ENCODE assay signal across 8 mouse cellular contexts in the genomic region with DNA sequence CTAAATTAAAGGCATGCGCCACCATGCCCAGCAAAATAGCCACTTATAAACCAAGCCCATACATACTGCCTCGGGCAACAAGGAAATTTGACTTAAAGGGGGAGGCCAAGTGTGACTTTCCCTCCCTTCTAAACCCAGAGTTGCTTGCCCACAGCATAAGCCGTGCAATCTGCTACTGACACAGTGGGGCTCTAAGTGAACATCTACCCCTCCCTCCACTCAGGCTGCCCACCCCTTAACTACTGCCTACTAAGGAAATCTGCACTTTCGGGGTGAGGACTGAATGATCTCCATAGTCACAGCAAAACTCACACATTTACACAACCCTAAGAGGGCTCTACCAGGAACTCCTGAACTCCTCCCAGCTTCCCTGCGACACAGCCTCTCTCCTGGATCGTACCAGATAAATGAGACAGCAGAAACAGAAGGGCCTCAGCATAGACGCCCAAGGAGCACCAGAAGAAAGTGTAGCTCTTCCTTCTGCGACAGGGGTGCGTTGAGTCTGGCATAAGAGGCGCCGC. TPM values are rescaled to one million over a fixed set of nuclear protein-coding genes. Genes with fewer than 3 reads are reported as not detected.
DNase-seq lines count a peak whose midpoint lies in the region; ATAC-seq lines count a peak whose summit lies in the region.

No protein-coding gene starts in this region.

- no peaks in the 10 kb centered on the region for H3K9me3 ChIP-seq in heart, embryonic 16.5 days (replicated peaks; ENCODE audit: control insufficient read depth, low read length)
- H3K9me3 ChIP-seq in hindbrain, embryonic 16.5 days (ENCODE audit: control insufficient read depth, low read length), result no peaks in the 10 kb centered on the region
- H3K9me3 ChIP-seq in midbrain, embryonic 13.5 days, result no peaks in the 10 kb centered on the region

- peak overlapping the region; percentile 63 for H3K4me3 ChIP-seq in heart, embryonic 16.5 days (ENCODE audit: low read length)
- H3K4me3 ChIP-seq in hindbrain, embryonic 16.5 days (ENCODE audit: low read length), result peak overlapping the region; percentile 43
- peak overlapping the region; percentile 33 for H3K4me3 ChIP-seq in midbrain, embryonic 13.5 days (replicated peaks)

- no peaks in the 10 kb centered on the region for H3K27me3 ChIP-seq in heart, embryonic 16.5 days (ENCODE audit: control insufficient read depth, insufficient read depth, low read length)
- no peaks in the 10 kb centered on the region for H3K27me3 ChIP-seq in hindbrain, embryonic 16.5 days (replicated peaks; ENCODE audit: control insufficient read depth, insufficient read depth, low read length)
- no peaks in the 10 kb centered on the region for H3K27me3 ChIP-seq in midbrain, embryonic 13.5 days

- intact Hi-C loops in heart, postnatal 25 days (cut with DNase I), result no loop called here

- H3K36me3 ChIP-seq in heart, embryonic 16.5 days (ENCODE audit: control insufficient read depth, insufficient read depth), result no peaks in the 10 kb centered on the region; the same call in 1 of the 2 replicates
- no peaks in the 10 kb centered on the region for H3K36me3 ChIP-seq in hindbrain, embryonic 16.5 days (ENCODE audit: control insufficient read depth, insufficient read depth, low read length)
- H3K36me3 ChIP-seq in midbrain, embryonic 13.5 days, result no peaks in the 10 kb centered on the region

- peak overlapping the region; percentile 82 for H3K4me2 ChIP-seq in heart, embryonic 16.5 days (ENCODE audit: low read depth, low read length)
- peak overlapping the region; percentile 80 for H3K4me2 ChIP-seq in hindbrain, embryonic 16.5 days (ENCODE audit: low read length)
- peak overlapping the region; percentile 57 for H3K4me2 ChIP-seq in midbrain, embryonic 13.5 days (replicated peaks)

- H3K9ac ChIP-seq in heart, embryonic 16.5 days (ENCODE audit: low read length), result peak overlapping the region; percentile 75
- H3K9ac ChIP-seq in hindbrain, embryonic 16.5 days (ENCODE audit: low read depth, low read length), result peak overlapping the region; percentile 48
- 0 out of 2 replicates have a peak overlapping the region, but pooled peaks have one; percentile 36 for H3K9ac ChIP-seq in midbrain, embryonic 13.5 days (replicated peaks)

- peaks cover 6% of the 10 kb centered on the region; the same call in 1 of the 2 replicates for H3K4me1 ChIP-seq in heart, embryonic 16.5 days (ENCODE audit: control insufficient read depth, insufficient read depth, low read length)
- H3K4me1 ChIP-seq in hindbrain, embryonic 16.5 days (ENCODE audit: control insufficient read depth, insufficient read depth, low read depth, low read length), result peaks cover 9% of the 10 kb centered on the region
- peaks cover 12% of the 10 kb centered on the region for H3K4me1 ChIP-seq in midbrain, embryonic 13.5 days (replicated peaks)

- no peak for DNase-seq in heart, postnatal 25 days (ENCODE audit: low spot score)
- DNase-seq in c-Kit-positive CD71-negative TER-119-negative erythroid progenitor cells, embryonic 14.5 days (ENCODE audit: low read depth), result peak; percentile 45
- no peak for DNase-seq in layer of hippocampus, postnatal 25 days (ENCODE audit: extremely low spot score in 1 of 2, low spot score in 1 of 2)
- no peak for DNase-seq in layer of hippocampus, adult 11-12 months (ENCODE audit: low spot score)
- DNase-seq in spleen, postnatal 36 days (ENCODE audit: low spot score in 2 of 2), result no peak

- WGBS in heart, embryonic 16.5 days, result 15% methylated on average over 11 of the region's 11 CpGs
- 20% methylated on average over 11 of the region's 11 CpGs for WGBS in hindbrain, embryonic 16.5 days
- 19% methylated on average over 11 of the region's 11 CpGs for WGBS in midbrain, embryonic 13.5 days

- peak overlapping the region; percentile 64 for H3K27ac ChIP-seq in heart, embryonic 16.5 days (ENCODE audit: low read length)
- no peak overlapping the region for H3K27ac ChIP-seq in hindbrain, embryonic 16.5 days (ENCODE audit: low read depth, low read length)
- no peak overlapping the region for H3K27ac ChIP-seq in midbrain, embryonic 13.5 days

- peak; percentile 71 for ATAC-seq in heart, embryonic 16.5 days (replicated peaks; ENCODE audit: extremely low read depth, insufficient read depth, low FRiP score)
- ATAC-seq in hindbrain, embryonic 16.5 days, result peak; percentile 84
- ATAC-seq in midbrain, embryonic 13.5 days, result peak; percentile 78

RNA-seq across cellular contexts. Expression of a gene that starts 0.3 kb away (rescaled TPM):
- polyA plus RNA-seq in heart, embryonic 16.5 days (2015; fragmentation: Nextera tagmentation; extraction: Ambion mirVana), result 0.71 and 1.0 TPM in 2 replicates
- total RNA-seq in heart, postnatal 25 days (2021), result 1 to 10 TPM in 1 of 2 experiments, under 1 TPM in 1; 0.75 to 1.1 TPM
- polyA plus RNA-seq in hindbrain, embryonic 16.5 days (2015; fragmentation: Nextera tagmentation; extraction: Ambion mirVana), result 1.1 and 1.2 TPM in 2 replicates
- 1.2 and 1.6 TPM in 2 replicates for polyA plus RNA-seq in midbrain, embryonic 13.5 days (2015; fragmentation: Nextera tagmentation; extraction: Ambion mirVana)
- total RNA-seq in layer of hippocampus, postnatal 25 days (2021), result 1 to 10 TPM; 2.7 to 5.1 TPM

RNA-seq across cellular contexts. Expression of a gene that starts 39.6 kb away (rescaled TPM):
- 66.4 and 70.4 TPM in 2 replicates for polyA plus RNA-seq in heart, embryonic 16.5 days (2015; fragmentation: Nextera tagmentation; extraction: Ambion mirVana)
- 10 to 100 TPM; 59.8 to 66.0 TPM for total RNA-seq in heart, postnatal 25 days (2021)
- polyA plus RNA-seq in hindbrain, embryonic 16.5 days (2015; fragmentation: Nextera tagmentation; extraction: Ambion mirVana), result 39.3 and 42.5 TPM in 2 replicates
- polyA plus RNA-seq in midbrain, embryonic 13.5 days (2015; fragmentation: Nextera tagmentation; extraction: Ambion mirVana), result 35.0 and 39.5 TPM in 2 replicates
- total RNA-seq in layer of hippocampus, postnatal 25 days (2021), result 10 to 100 TPM; 31.8 to 35.8 TPM
